Mouse (Mus musculus) heart, embryonic 11.5 days (tissue): ENCODE measurements around the gene Dot1l. TPM values are rescaled to one million over a fixed set of nuclear protein-coding genes. Genes with fewer than 3 reads are reported as not detected.
"Not testable (repeated sequence)": the region's sequence is repeated elsewhere in the genome, so short reads cannot be mapped to it uniquely, and the experiment has no call there.

ENCODE experiments used
- ATAC-seq: fragments of 200-750 bp; cut with Nextera tagmentation; replicated peaks from 2 replicates; pipeline ENCODE4 v1.8.0; 2017; ENCODE audit warnings: moderate library complexity; ENCODE audit not compliant: insufficient number of reproducible peaks, low FRiP score, low TSS enrichment
- H3K27ac ChIP-seq: fragments of 300-500 bp; sonication (generic); 2 replicates; pipeline ENCODE4 v1.5.1; 2014; ENCODE audit warnings: mild to moderate bottlenecking, low read depth, low read length
- H3K27me3 ChIP-seq: fragments of 300-500 bp; sonication (generic); 2 replicates; pipeline ENCODE4 v1.6.1; 2014; ENCODE audit warnings: mild to moderate bottlenecking, low read length, mixed read lengths; ENCODE audit not compliant: control insufficient read depth, insufficient read depth
- H3K36me3 ChIP-seq: fragments of 300-500 bp; sonication (generic); 2 replicates; pipeline ENCODE4 v1.6.1; 2014; ENCODE audit warnings: mild to moderate bottlenecking, low read length, moderate library complexity, mixed read lengths; ENCODE audit not compliant: control insufficient read depth, insufficient read depth
- H3K4me1 ChIP-seq: fragments of 300-500 bp; sonication (generic); 2 replicates; pipeline ENCODE4 v1.6.1; 2014; ENCODE audit warnings: low read length; ENCODE audit not compliant: control insufficient read depth, insufficient read depth
- H3K4me2 ChIP-seq: fragments of 300-500 bp; sonication (generic); 2 replicates; pipeline ENCODE4 v1.6.1; 2014; ENCODE audit warnings: mild to moderate bottlenecking, moderate library complexity
- H3K4me3 ChIP-seq: fragments of 300-500 bp; sonication (generic); 2 replicates; pipeline ENCODE4 v1.5.1; 2014; ENCODE audit warnings: low read depth, low read length
- H3K9ac ChIP-seq: fragments of 300-500 bp; sonication (generic); 2 replicates; pipeline ENCODE4 v1.6.1; 2014; ENCODE audit warnings: mild to moderate bottlenecking, low read depth, low read length, moderate library complexity
- H3K9me3 ChIP-seq: fragments of 300-500 bp; sonication (generic); replicated peaks from 2 replicates; pipeline ENCODE4 v1.6.1; 2016; ENCODE audit warnings: low read length; ENCODE audit not compliant: control insufficient read depth
- WGBS: fragments of 180-500 bp; shearing (Covaris S2); extraction: QIAGEN DNeasy Blood & Tissue Kit; methylation state at CpG from one replicate; pipeline ENCODE4 v1.1.7; 2014; ENCODE audit not compliant: insufficient replicate concordance; 5-methylcytosine and 5-hydroxymethylcytosine counted together
- polyA plus RNA-seq: library from polyadenylated mRNA; unstranded; fragments of >200 nt; fragmentation: Nextera tagmentation; extraction: Ambion mirVana; gene quantifications from 2 replicates; pipeline ENCODE4 v1.2.1, GENCODE M21; 2014

Dot1l gene
- polyA plus RNA-seq, 1 experiment from 2014 or later, result 27.3 TPM

GRCm38 (mm10) chr10:80817164-80817563 is 62.2 kb downstream of the Dot1l start:
- WGBS, result 69% methylated on average over 2 of the region's 2 CpGs
- no peak overlapping the region for H3K27ac ChIP-seq
- no peaks in the 10 kb centered on the region for H3K9me3 ChIP-seq
- H3K36me3 ChIP-seq, result no peaks in the 10 kb centered on the region
- no peak overlapping the region for H3K4me3 ChIP-seq
- no peaks in the 10 kb centered on the region for H3K4me1 ChIP-seq
- H3K27me3 ChIP-seq, result no peaks in the 10 kb centered on the region; the same call in 1 of the 2 replicates
- H3K4me2 ChIP-seq, result no peak overlapping the region
- no peak for ATAC-seq
- H3K9ac ChIP-seq, result no peak overlapping the region

GRCm38 (mm10) chr10:80817955-80818354 is 62.9 kb downstream of the Dot1l start:
- H3K4me2 ChIP-seq, H3K27ac ChIP-seq, H3K4me1 ChIP-seq, H3K36me3 ChIP-seq, H3K9me3 ChIP-seq, H3K4me3 ChIP-seq, H3K9ac ChIP-seq, ATAC-seq, H3K27me3 ChIP-seq: not testable (repeated sequence)
- WGBS, result 78% methylated on average over 7 of the region's 7 CpGs

- Histone ChIP-seq H3K9ac (no peak overlapping the region; the same call in 1 of the 2 replicates), H3K27ac (no peak overlapping the region), H3K27me3 (no peaks in the 10 kb centered on the region), H3K4me2 (no peak overlapping the region), H3K36me3 (no peaks in the 10 kb centered on the region), H3K9me3 (no peaks in the 10 kb centered on the region), H3K4me1 (no peaks in the 10 kb centered on the region), H3K4me3 (no peak overlapping the region)
- 52% methylated on average over 6 of the region's 6 CpGs for WGBS
- ATAC-seq, result no peak; the same call in 1 of the 2 replicates
Observed at GRCm38 (mm10) chr10:80818599-80819281, 63.7 kb downstream of the Dot1l start.

- Histone ChIP-seq H3K9me3 (no peaks in the 10 kb centered on the region), H3K4me3 (no peak overlapping the region), H3K27me3 (no peaks in the 10 kb centered on the region), H3K4me1 (no peaks in the 10 kb centered on the region), H3K4me2 (no peak overlapping the region), H3K9ac (no peak overlapping the region; the same call in 1 of the 2 replicates), H3K27ac (no peak overlapping the region), H3K36me3 (no peaks in the 10 kb centered on the region)
- no peak for ATAC-seq
- WGBS, result 51% methylated on average over 3 of the region's 3 CpGs
Observed at GRCm38 (mm10) chr10:80819406-80819805, 64.4 kb downstream of the Dot1l start.

- H3K9me3 ChIP-seq, result no peaks in the 10 kb centered on the region
- H3K27ac ChIP-seq, result no peak overlapping the region
- H3K36me3 ChIP-seq, result no peaks in the 10 kb centered on the region
- H3K4me3 ChIP-seq, result no peak overlapping the region
- 40% methylated on average over 2 of the region's 2 CpGs for WGBS
- H3K9ac ChIP-seq, result no peak overlapping the region
- H3K4me2 ChIP-seq, result no peak overlapping the region
- no peaks in the 10 kb centered on the region for H3K27me3 ChIP-seq
- H3K4me1 ChIP-seq, result no peaks in the 10 kb centered on the region
- no peak for ATAC-seq
Observed at GRCm38 (mm10) chr10:80821991-80822390, 67.0 kb downstream of the Dot1l start.

GRCm38 (mm10) chr10:80822528-80822927 is 67.5 kb downstream of the Dot1l start:
- Histone ChIP-seq H3K9ac (no peak overlapping the region), H3K9me3 (no peaks in the 10 kb centered on the region), H3K27ac (no peak overlapping the region), H3K4me2 (no peak overlapping the region), H3K36me3 (no peaks in the 10 kb centered on the region), H3K4me1 (peaks cover 1% of the 10 kb centered on the region), H3K4me3 (no peak overlapping the region), H3K27me3 (no peaks in the 10 kb centered on the region)
- WGBS, result 78% methylated on average over 5 of the region's 5 CpGs
- no peak for ATAC-seq

GRCm38 (mm10) chr10:80823316-80823715 is 68.3 kb downstream of the Dot1l start:
- no peak overlapping the region for H3K4me3 ChIP-seq
- 87% methylated on average over 1 of the region's 1 CpGs for WGBS
- H3K36me3 ChIP-seq, result no peaks in the 10 kb centered on the region
- no peak for ATAC-seq
- H3K9me3 ChIP-seq, result no peaks in the 10 kb centered on the region
- H3K9ac ChIP-seq, result no peak overlapping the region
- H3K27ac ChIP-seq, result no peak overlapping the region
- no peaks in the 10 kb centered on the region for H3K27me3 ChIP-seq
- no peak overlapping the region for H3K4me2 ChIP-seq
- H3K4me1 ChIP-seq, result peaks cover 8% of the 10 kb centered on the region

GRCm38 (mm10) chr10:80823847-80824643 is 69.0 kb downstream of the Dot1l start:
- WGBS, result 59% methylated on average over 8 of the region's 8 CpGs

More at GRCm38 (mm10) chr10:80823847-80824643, 69.0 kb downstream of the Dot1l start:
- no peak for ATAC-seq
- Histone ChIP-seq H3K4me1 (peaks cover 8% of the 10 kb centered on the region), H3K27ac (peak overlapping the region; percentile 15; the same call in 1 of the 2 replicates), H3K9me3 (no peaks in the 10 kb centered on the region), H3K4me2 (no peak overlapping the region), H3K36me3 (no peaks in the 10 kb centered on the region; the same call in 1 of the 2 replicates), H3K27me3 (no peaks in the 10 kb centered on the region), H3K4me3 (no peak overlapping the region), H3K9ac (no peak overlapping the region)
